Mouse (Mus musculus) C2C12 (cell line): Measurements from ENCODE around the gene Nav1.

Experiments
- CEBPB ChIP-seq: IDR thresholded peaks from one replicate; pipeline ENCODE4 v1.6.1; 2011; ENCODE audit warnings: low read depth, mild to moderate bottlenecking, control low read depth, moderate library complexity
- CTCF ChIP-seq: IDR thresholded peaks from one replicate; pipeline ENCODE4 v1.5.1; 2011; ENCODE audit not compliant: control insufficient read depth, insufficient read depth, insufficient read length
- MAX ChIP-seq: IDR thresholded peaks from one replicate; pipeline ENCODE4 v1.6.1; 2011; ENCODE audit warnings: mild to moderate bottlenecking, control low read depth
- MYOD1 ChIP-seq: IDR thresholded peaks from one replicate; pipeline ENCODE4 v1.6.1; 2011; ENCODE audit warnings: low read depth; ENCODE audit not compliant: control insufficient read depth, insufficient read length
- MYOG ChIP-seq: IDR thresholded peaks from one replicate; pipeline ENCODE4 v1.6.1; 2011; ENCODE audit not compliant: control insufficient read depth, insufficient read length; ENCODE audit errors: extremely low read depth
- USF1 ChIP-seq: IDR thresholded peaks from one replicate; pipeline ENCODE4 v1.6.1; 2011; ENCODE audit warnings: low read depth, mild to moderate bottlenecking, control low read depth, moderate library complexity

GRCm38 (mm10) chr1:135619932-135620391 lies 12.9 kb upstream of the Nav1 start:
- TF ChIP-seq CTCF (no peak), MYOD1 (no peak), MAX (no peak), USF1 (no peak), CEBPB (no peak), MYOG (no peak)
